Mouse (Mus musculus): ENCODE measurements around the gene Frmpd3. TPM values are rescaled to one million over a fixed set of nuclear protein-coding genes. Genes with fewer than 3 reads are reported as not detected.
"Not testable (repeated sequence)": the region's sequence is repeated elsewhere in the genome, so short reads cannot be mapped to it uniquely, and the experiment has no call there.

Gene Frmpd3
- polyA plus RNA-seq (2012; rRNA removed) (0.01 TPM in 1 of 2 replicates, not detected in the other), polyA plus RNA-seq (2014; fragmentation: Nextera tagmentation; extraction: Ambion mirVana) (not detected in 2 replicates)

DNA sequence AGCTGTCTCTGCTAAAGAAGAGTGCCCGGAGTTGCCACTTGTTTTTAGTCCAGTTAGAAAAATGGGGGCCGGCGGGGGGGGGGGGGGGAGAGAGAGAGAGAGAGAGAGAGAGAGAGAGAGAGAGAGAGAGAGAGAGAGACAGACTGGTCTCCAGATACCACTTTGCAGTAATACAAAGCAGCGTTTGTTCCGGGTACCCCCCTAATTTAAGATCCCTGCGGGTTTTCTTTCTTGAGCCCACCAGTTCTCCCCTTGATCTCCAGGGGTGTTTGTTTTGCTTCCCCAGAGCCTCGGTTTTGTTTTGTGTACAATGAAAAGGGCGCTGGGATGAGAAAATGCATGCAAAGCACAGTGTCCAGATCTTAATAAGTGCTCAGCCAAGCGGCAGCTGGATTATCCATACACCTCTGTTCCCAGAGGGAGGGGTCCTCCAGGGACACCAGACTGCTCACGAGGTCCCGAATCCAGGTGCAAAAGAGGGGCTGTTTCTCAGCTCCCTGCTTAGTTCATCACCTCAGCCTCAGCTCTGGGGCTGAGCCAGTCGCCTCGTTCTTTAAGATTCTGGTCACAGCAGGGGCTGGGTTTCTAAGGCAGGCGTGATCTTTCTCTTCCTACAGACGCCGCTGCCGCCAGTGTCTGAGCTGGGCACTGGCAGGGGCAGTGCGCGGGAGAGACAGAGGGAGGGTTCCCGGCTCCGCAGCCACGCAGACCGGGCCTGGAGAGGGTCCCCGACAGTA lies at the start of gene Frmpd3:
Frmpd3 (plus strand) TSS at position 608 of the 737 bp plus-strand sequence.
- Histone ChIP-seq H3K4me1 (replicated peaks; ENCODE audit: control insufficient read depth in 2 of 2, insufficient read depth in 2 of 2, low read length in 1 of 2) (no peaks in the 10 kb centered on the region), H3K4me3 (ENCODE audit: insufficient read depth in 1 of 2, low read depth in 2 of 2, low read length in 2 of 2) (no peak within 1 kb of the TSS), H3K36me3 (replicated peaks; ENCODE audit: control insufficient read depth, insufficient read depth, low read depth) (no peaks in the 10 kb centered on the region), H3K9me3 (ENCODE audit: control insufficient read depth, low read length) (no peaks in the 10 kb centered on the region), H3K9ac (replicated peaks) (no peak within 1 kb of the TSS), H3K4me2 (ENCODE audit: low read depth) (no peak within 1 kb of the TSS), H3K27ac (no peak within 1 kb of the TSS), H3K27me3 (ENCODE audit: control insufficient read depth, insufficient read depth, low read length) (peaks cover 5% of the 10 kb centered on the region)
- WGBS (ENCODE audit: insufficient replicate concordance), result 20% methylated on average over 24 of the region's 24 CpGs
- TF ChIP-seq CTCF (IDR thresholded peaks at IDR 0.05; ENCODE audit: low read depth) (no peak), EP300 (IDR thresholded peaks at IDR 0.05; ENCODE audit: low read depth) (no peak)
- DNase-seq (ENCODE audit: low read depth in 3 of 3, low spot score in 3 of 3), result no peak
- ATAC-seq (ENCODE audit: insufficient read depth), result no peak

DNA sequence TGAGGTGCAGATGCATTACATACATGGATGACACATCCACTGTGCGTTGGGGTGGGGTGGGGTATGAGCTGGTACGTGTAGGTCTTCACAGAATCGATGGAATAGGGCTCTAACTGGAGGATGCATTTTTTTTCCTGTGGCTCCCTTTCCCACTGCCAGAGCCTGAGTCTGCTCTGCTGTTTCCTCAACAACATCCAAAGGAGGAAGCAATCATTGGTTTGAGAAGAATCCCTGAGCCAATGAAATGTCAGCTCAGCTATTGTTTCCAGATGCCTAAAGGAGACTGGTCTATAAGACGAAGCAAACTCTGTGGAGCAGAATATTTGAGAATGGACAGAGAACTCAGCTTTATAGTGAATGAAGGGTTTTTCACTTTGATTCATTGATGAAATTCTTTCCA lies 38.3 kb upstream of the Frmpd3 start:
- H3K27ac ChIP-seq, result no peak overlapping the region
- ATAC-seq (ENCODE audit: insufficient read depth) (no peak), DNase-seq (ENCODE audit: low read depth in 3 of 3, low spot score in 3 of 3) (no peak)
- H3K9ac ChIP-seq (replicated peaks), result no peak overlapping the region
- 36% methylated on average over 4 of the region's 4 CpGs for WGBS (ENCODE audit: insufficient replicate concordance)
- no peaks in the 10 kb centered on the region for H3K4me1 ChIP-seq (replicated peaks; ENCODE audit: control insufficient read depth in 2 of 2, insufficient read depth in 2 of 2, low read length in 1 of 2)
- no peak overlapping the region for H3K4me2 ChIP-seq (ENCODE audit: low read depth)
- H3K9me3 ChIP-seq (ENCODE audit: control insufficient read depth, low read length), result no peaks in the 10 kb centered on the region
- H3K4me3 ChIP-seq (ENCODE audit: insufficient read depth in 1 of 2, low read depth in 2 of 2, low read length in 2 of 2), result no peak overlapping the region
- H3K27me3 ChIP-seq (ENCODE audit: control insufficient read depth, insufficient read depth, low read length), result no peaks in the 10 kb centered on the region
- TF ChIP-seq EP300 (IDR thresholded peaks at IDR 0.05; ENCODE audit: low read depth) (no peak), CTCF (IDR thresholded peaks at IDR 0.05; ENCODE audit: low read depth) (no peak)
- no peaks in the 10 kb centered on the region for H3K36me3 ChIP-seq (replicated peaks; ENCODE audit: control insufficient read depth, insufficient read depth, low read depth)

DNA sequence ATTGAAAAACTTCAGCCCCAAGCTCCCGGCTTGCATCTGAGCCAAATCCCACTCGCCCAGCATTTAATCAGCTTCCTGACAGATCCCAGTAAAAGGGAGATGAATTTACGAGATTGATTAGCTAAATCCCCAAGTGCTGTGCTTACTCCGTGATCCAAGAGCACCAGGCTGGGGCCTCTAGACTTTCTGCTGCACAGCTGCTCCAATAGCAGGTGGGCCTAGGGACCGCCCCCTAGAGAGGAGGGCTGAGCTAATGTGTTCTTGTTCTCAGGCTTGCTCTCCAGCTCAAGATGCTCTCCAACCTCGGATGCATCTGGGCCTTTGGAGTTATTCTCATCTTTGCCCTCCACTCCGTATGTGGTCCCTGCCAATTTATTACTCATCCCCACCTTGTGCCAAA lies 36.4 kb upstream of the Frmpd3 start:
- no peaks in the 10 kb centered on the region for H3K9me3 ChIP-seq (ENCODE audit: control insufficient read depth, low read length)
- H3K27ac ChIP-seq, result no peak overlapping the region
- WGBS (ENCODE audit: insufficient replicate concordance), result 50% methylated on average over 7 of the region's 7 CpGs
- no peaks in the 10 kb centered on the region for H3K27me3 ChIP-seq (ENCODE audit: control insufficient read depth, insufficient read depth, low read length)
- DNase-seq (ENCODE audit: low read depth in 3 of 3, low spot score in 3 of 3), result no peak
- no peak overlapping the region for H3K4me3 ChIP-seq (ENCODE audit: insufficient read depth in 1 of 2, low read depth in 2 of 2, low read length in 2 of 2)
- no peaks in the 10 kb centered on the region for H3K36me3 ChIP-seq (replicated peaks; ENCODE audit: control insufficient read depth, insufficient read depth, low read depth)
- no peak for ATAC-seq (ENCODE audit: insufficient read depth)
- TF ChIP-seq EP300 (IDR thresholded peaks at IDR 0.05; ENCODE audit: low read depth) (no peak), CTCF (IDR thresholded peaks at IDR 0.05; ENCODE audit: low read depth) (no peak)
- H3K4me1 ChIP-seq (replicated peaks; ENCODE audit: control insufficient read depth in 2 of 2, insufficient read depth in 2 of 2, low read length in 1 of 2), result no peaks in the 10 kb centered on the region
- H3K4me2 ChIP-seq (ENCODE audit: low read depth), result no peak overlapping the region
- no peak overlapping the region for H3K9ac ChIP-seq (replicated peaks)

DNA sequence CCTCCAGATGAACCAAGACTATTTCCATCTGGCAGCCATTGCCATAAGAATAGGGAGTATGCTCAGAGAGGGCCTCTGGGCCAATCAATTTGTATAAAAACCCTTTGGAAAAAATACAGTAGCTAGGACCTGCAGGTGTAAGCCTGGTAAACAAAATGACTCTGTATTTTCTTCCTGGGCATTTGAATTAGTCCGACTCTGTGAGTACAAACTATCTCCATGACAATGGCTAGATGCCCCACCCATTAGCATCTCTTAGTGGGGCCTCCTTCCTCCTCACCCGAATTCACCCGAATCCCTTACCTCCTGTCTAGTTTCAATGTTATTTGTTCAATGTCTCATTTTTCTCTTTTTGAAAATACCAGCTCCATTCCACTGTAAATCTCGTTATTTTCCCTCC lies 24.1 kb upstream of the Frmpd3 start:
- no peaks in the 10 kb centered on the region for H3K36me3 ChIP-seq (replicated peaks; ENCODE audit: control insufficient read depth, insufficient read depth, low read depth)
- no peak overlapping the region for H3K4me3 ChIP-seq (ENCODE audit: insufficient read depth in 1 of 2, low read depth in 2 of 2, low read length in 2 of 2)
- no peak for TF ChIP-seq EP300 (IDR thresholded peaks at IDR 0.05; ENCODE audit: low read depth)
- no peak for TF ChIP-seq CTCF (IDR thresholded peaks at IDR 0.05; ENCODE audit: low read depth)
- 53% methylated on average over 4 of the region's 4 CpGs for WGBS (ENCODE audit: insufficient replicate concordance)
- no peaks in the 10 kb centered on the region for H3K4me1 ChIP-seq (replicated peaks; ENCODE audit: control insufficient read depth in 2 of 2, insufficient read depth in 2 of 2, low read length in 1 of 2)
- ATAC-seq (ENCODE audit: insufficient read depth) (no peak), DNase-seq (ENCODE audit: low read depth in 3 of 3, low spot score in 3 of 3) (no peak)
- no peak overlapping the region for H3K9ac ChIP-seq (replicated peaks)
- no peaks in the 10 kb centered on the region; the same call in 1 of the 2 replicates for H3K27me3 ChIP-seq (ENCODE audit: control insufficient read depth, insufficient read depth, low read length)
- no peak overlapping the region for H3K4me2 ChIP-seq (ENCODE audit: low read depth)
- H3K9me3 ChIP-seq (ENCODE audit: control insufficient read depth, low read length), result no peaks in the 10 kb centered on the region
- H3K27ac ChIP-seq, result no peak overlapping the region

DNA sequence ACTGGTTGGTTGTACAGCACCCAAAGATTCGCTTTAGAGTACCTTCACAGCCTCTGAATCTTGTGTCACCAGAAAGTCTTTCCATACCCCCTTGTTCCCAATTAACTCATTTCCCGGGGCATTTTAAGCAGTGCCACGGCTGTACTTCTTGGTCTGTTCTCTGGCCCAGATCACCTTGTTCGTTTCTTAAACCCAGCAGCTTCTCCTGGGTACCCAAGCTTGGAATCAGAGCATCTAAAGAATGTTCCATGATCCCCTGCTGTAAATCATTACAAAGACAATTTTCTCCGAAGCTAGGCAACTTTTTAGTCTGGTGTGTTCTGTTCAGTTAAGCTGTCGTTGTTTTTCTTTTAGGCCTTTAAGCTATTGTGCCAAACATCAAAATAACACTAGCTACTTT lies 22.9 kb upstream of the Frmpd3 start:
- no peaks in the 10 kb centered on the region for H3K9me3 ChIP-seq (ENCODE audit: control insufficient read depth, low read length)
- ATAC-seq (ENCODE audit: insufficient read depth), result no peak
- TF ChIP-seq EP300 (IDR thresholded peaks at IDR 0.05; ENCODE audit: low read depth) (no peak), CTCF (IDR thresholded peaks at IDR 0.05; ENCODE audit: low read depth) (no peak)
- H3K4me1 ChIP-seq (replicated peaks; ENCODE audit: control insufficient read depth in 2 of 2, insufficient read depth in 2 of 2, low read length in 1 of 2), result no peaks in the 10 kb centered on the region
- no peaks in the 10 kb centered on the region; the same call in 1 of the 2 replicates for H3K27me3 ChIP-seq (ENCODE audit: control insufficient read depth, insufficient read depth, low read length)
- H3K27ac ChIP-seq, result no peak overlapping the region
- no peak overlapping the region for H3K4me3 ChIP-seq (ENCODE audit: insufficient read depth in 1 of 2, low read depth in 2 of 2, low read length in 2 of 2)
- H3K36me3 ChIP-seq (replicated peaks; ENCODE audit: control insufficient read depth, insufficient read depth, low read depth), result no peaks in the 10 kb centered on the region
- H3K4me2 ChIP-seq (ENCODE audit: low read depth), result no peak overlapping the region
- H3K9ac ChIP-seq (replicated peaks), result no peak overlapping the region
- WGBS (ENCODE audit: insufficient replicate concordance), result 59% methylated on average over 6 of the region's 6 CpGs
- no peak for DNase-seq (ENCODE audit: low read depth in 3 of 3, low spot score in 3 of 3)

DNA sequence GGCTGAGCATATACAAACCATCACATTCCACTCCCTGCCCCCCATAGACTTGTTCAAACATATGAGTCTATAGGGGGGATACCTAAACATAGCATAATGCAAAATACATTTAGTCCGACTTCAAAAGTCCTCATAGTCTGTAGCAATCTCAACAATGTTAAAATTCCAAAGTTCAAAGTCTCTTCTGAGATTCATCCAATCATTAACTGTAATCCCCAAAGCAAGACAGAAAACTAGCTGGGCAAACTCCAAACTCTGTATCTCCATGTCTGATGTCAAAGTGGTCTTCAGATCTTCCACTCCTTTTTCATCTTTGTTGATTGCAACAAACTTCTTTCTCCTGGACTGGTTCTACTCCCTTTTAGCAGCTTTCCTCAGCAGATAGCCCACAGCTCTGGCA lies 21.4 kb upstream of the Frmpd3 start:
- not testable (repeated sequence) for H3K4me2 ChIP-seq (ENCODE audit: low read depth); H3K4me1 ChIP-seq (replicated peaks; ENCODE audit: control insufficient read depth in 2 of 2, insufficient read depth in 2 of 2, low read length in 1 of 2); H3K27ac ChIP-seq; H3K9ac ChIP-seq (replicated peaks); H3K4me3 ChIP-seq (ENCODE audit: insufficient read depth in 1 of 2, low read depth in 2 of 2, low read length in 2 of 2); ATAC-seq (ENCODE audit: insufficient read depth); H3K27me3 ChIP-seq (ENCODE audit: control insufficient read depth, insufficient read depth, low read length); DNase-seq (ENCODE audit: low read depth in 3 of 3, low spot score in 3 of 3); H3K36me3 ChIP-seq (replicated peaks; ENCODE audit: control insufficient read depth, insufficient read depth, low read depth); H3K9me3 ChIP-seq (ENCODE audit: control insufficient read depth, low read length)
- WGBS (ENCODE audit: insufficient replicate concordance), result 44% methylated on average over 1 of the region's 1 CpGs
